Mouse (Mus musculus) spleen, postnatal 14 days (tissue): ENCODE data around the gene Lman1l.

Experiments
- DNase-seq, 2 experiments: peaks; one replicate each; pipeline ENCODE4 v3.0.0; 2021 to 2022; ENCODE audit warnings: low spot score in 2 of 2

The Lman1l gene

DNA sequence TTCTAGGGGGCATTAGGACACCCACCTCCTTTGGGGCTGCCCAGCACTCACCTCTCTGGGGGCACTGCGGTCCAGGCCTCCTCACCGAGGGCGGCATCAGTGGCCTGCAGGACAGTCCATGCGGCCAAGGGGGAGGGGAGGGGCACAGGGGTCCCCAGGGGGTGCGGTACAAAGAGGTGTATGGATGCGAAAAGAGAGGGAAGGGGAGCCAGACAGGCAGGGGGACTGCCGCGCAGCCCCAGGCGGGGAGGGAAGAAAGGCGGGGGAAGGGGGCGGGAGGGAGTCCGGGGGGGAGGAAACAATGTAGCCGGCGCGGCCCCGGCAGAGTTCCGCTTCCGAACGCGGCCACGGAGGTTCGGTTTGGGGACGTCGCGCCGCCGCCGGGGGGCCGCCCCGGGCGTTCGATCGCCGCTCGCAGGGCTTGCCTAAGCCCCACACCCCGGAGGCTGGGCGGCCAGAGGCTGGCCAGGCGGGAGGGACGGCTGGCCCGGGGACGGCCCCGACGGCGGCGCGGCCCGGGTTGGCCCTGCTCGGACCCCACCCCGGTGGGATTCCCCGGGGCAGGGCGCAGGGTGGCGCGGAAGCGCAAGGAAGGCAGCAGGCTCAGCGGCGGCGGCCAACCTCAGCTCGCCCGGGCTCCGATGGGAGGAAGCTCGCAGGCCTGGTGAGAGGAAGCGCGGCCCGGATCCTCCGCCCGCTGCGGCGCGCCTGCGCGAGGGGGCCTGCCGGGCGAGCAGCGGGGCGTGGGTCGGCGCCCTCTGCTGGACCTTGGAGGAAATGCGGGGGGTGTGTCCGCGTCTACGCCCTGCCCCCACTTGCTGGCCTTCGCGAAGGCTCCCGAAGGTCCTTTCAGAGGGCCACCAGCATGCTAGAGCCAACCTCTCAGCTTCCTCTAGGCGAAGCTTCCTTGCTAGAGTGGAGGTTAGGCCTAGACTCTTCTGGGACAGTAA lies 24.6 kb upstream of the Lman1l start:
- peak; percentile 94 to 96 for DNase-seq

GRCm38 (mm10) chr9:57644442-57644943 lies 23.9 kb upstream of the Lman1l start:
- no peak for DNase-seq

- peak in 1 of 2 experiments; percentile 44 for DNase-seq
These were observed 23.2 kb upstream of the Lman1l start for GRCm38 (mm10) chr9:57643856-57644180.

DNA sequence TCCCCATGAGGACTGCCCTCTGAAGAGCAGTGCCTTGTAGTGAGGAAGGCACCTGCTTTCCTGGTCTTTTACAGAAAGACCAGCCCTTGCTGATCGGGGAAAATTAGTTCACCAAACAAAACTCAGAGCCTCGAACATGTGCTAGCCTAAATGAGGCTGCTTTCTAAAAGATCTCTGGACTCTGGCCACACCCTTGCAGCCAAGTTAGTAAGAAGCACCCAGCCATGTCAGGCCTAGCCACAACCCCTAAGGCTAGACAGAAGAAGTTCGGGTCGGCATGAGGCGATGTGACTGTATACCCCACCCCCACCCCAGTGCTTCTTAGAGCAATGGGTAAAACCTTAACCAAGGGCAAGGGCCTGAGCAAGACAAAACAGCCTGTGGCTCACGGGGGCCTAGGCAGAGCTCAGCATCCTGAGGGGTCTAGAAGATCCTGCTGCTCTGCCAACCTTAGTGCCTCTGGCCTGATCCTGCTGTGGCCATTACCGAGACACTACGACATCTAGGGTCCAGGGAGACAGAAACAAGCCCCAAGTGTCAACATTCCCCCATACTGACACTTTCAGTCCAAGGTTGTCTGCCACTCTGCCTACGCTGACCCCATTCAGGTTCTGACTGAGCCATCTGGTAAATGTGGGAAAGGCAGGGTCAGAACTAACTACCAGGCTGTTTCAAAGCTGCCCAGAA lies 22.7 kb upstream of the Lman1l start:
- peak in 1 of 2 experiments; percentile 36 for DNase-seq

DNA sequence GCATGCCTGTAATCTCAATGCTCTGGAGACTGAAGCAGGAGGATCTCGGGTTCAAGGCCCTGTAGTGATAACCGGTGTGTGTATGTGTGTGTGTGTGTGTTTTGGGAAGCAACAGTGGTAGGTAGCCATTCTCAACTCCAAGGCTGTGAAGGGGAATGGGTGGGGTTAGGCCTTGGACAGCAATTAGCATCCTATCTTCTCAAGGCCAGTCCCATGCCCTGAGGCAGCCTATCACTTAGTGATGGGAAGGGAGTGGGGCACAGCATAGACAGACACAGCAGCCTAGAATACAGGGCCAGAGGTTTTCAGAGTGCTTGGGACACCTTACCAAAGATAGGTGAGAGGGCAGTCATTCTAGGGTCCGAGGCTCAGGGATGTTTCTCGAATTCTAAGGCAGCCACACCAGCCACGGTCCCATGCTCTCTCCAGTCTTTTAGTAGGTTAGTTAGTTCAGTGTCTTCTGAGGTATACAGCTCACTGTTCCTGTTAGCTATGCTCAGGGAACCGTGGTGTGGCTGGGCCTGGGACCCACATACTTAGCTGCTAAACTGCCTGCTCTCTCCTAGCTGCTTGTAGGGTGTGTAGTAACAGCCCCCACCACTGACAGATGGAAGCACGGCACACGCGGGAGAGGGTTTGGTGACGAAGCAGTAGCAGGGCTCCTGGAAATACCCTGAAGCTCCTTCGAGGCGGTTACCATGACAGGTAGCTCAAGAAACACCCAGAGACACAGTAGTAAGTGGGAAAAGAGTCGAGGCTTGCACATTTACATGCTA lies 21.4 kb upstream of the Lman1l start:
- no peak for DNase-seq

GRCm38 (mm10) chr9:57641022-57641421 lies 20.4 kb upstream of the Lman1l start:
- DNase-seq, result no peak

GRCm38 (mm10) chr9:57640384-57640783 lies 19.8 kb upstream of the Lman1l start:
- DNase-seq, result peak; percentile 74 to 82

DNA sequence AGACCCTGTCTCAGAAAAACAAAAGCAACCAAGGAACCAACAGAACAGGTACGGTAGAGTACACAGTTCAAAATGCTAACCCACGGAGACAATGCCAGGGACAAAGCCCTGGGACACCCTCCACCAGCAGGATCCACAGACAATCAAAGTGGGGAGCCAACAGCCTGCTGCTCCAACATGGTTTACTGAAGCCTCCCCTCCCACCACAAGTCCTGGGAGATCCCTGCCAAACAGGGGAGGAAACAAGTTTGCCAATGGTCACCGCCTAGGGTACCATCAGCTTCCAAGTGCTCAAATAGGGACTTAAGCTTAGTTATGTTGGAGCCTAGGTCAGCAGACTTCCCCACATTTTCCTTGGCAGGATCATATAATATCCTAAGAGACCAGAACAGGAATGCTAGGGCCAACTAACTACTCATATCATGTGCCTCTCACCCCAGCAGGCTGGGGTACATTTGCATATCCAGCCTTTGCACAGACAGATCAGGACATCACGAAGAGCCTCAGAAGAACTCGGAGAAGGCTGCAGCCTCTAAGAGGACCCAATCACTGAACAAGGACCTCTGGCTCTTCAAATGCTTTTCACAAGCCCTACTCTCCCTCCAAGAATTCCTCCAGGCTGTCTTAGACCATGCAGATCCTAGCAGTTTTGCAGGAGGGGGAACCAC lies 19.2 kb upstream of the Lman1l start:
- no peak for DNase-seq

- DNase-seq, result peak; percentile 65 to 73
These were observed 18.3 kb upstream of the Lman1l start for GRCm38 (mm10) chr9:57638651-57639459.

DNA sequence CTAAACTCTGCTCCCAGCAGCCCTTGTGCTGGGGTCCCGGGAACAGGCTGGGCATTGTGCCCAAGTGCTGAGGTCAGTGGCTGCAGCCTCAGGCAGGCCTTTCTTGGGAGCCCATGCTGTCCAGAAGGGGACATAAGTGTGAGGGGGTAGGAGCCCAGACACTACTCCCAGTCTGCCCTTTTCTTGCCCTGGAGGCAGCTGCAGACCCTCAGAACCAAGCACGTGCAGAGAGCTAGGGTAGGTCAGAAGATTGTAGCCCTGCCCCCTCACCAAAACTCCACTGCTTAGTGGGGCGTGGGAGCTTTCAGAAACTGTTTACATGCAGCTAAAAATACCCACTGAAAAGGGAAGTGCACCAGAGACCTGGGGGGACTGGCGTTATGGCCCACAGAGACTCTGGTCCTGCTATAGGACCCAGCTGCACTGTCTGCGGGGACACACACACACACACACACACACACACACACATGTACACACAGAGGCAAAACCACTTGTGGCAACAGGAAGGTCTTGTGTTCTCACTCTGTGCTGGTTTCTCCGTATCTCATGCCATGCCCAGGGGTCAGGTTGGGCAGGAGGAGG lies 17.3 kb upstream of the Lman1l start:
- peak in 1 of 2 experiments; percentile 58 for DNase-seq

DNA sequence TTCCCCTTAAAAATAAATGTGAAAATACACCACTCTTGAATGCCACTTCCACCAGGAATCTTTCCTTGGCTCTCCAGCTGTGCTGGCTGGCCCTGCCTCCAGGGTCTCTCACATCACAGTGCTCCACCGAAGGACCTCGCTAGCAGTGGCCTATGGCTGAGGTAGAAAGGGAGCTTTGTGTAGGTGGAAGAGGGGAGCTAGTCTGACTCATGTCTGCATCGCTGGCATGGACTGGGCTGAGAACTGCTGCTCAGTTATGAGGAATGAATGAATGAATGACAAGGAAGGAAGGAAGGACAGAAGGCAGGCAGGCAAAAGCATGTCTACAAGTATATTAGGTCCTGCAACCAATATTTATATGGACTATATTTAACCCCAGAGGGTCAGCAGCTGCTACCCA lies 16.7 kb upstream of the Lman1l start:
- DNase-seq, result no peak

GRCm38 (mm10) chr9:57633481-57634024 lies 13.0 kb upstream of the Lman1l start:
- peak in 1 of 2 experiments; percentile 49 for DNase-seq

- DNase-seq, result peak; percentile 72 to 82
These were observed 8.7 kb upstream of the Lman1l start for GRCm38 (mm10) chr9:57629118-57629874.

DNA sequence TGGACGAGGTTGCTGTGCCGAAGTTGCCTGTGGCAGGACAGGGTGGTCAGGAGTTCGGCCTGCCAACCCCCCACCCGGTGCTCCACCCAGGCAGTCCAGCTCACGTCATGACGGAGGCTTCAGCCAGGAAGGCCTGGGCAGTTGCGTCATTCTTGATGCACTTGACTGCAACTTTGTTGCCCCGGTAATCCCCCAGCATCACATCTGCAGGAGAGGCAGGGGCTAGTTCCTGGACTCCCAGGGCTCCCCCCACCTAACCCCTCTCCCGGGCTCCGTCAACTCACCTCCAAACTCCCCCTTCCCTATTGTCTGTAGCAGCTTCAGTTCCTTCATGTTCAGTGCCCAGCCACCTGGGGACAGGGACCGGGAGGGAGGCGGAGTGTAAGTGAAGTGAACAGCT lies 8.1 kb upstream of the Lman1l start:
- no peak for DNase-seq

GRCm38 (mm10) chr9:57627892-57628291 lies 7.3 kb upstream of the Lman1l start:
- no peak for DNase-seq

DNA sequence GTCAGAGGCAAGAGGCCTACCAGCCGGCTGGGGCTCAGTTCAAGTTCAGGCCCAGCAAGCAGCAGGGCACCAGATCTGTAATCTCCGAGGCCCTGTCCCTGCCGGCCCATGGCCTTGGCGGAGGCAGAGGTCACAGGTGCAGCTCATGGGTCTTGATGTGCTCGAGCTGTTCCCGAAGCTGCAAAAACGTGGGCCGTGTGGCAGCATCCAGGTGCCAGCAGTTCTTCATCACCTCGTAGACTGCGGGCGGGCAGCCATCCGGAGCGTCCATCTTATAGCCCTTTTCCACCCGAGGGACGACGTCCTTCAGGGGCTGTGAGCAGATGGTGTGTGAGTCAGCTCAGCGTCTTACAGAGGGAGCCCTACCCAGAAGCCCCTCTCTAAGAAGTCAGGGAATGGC lies 6.6 kb upstream of the Lman1l start:
- DNase-seq, result no peak

DNA sequence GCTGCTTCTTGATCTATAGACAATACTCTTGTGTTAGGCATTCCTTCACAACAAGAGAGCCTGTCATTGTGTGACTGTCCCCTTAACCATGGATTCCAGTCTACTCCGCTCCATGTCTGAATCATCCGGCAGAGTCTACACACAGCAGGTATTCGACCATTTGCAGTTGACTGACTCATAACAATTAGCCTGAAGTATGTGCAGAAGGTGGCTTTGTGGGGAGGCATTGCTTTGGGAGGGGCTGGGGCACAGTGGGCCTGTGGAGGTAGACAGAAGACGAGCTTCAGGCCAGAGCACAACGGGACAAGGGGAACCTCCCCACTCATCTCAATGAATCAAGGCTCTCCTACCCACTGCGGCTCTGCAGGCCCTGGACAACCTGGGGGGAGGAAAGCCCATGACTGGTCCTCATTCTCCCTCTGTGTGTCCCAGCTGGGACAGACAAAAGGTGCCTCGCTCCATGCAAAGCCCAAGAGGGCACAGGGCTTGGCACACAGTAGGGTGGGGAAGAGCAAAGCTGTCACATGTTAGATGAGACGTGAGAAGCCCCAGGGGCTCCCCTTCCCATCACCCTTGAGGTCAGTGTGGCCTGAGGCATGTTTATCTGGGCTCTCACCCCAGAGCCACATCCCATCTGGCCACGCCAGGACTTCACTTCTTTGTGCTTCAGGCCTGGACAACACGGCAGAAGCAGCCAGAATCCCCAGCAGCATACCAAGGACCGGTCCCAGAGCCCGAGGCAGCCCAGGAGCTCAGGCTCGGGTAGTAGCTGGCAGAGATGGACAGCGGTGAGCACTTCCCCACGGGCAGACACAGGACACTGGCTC lies 5.3 kb upstream of the Lman1l start:
- no peak for DNase-seq

- no peak for DNase-seq
These were observed 3.7 kb upstream of the Lman1l start for GRCm38 (mm10) chr9:57624295-57624694.
